Mouse (Mus musculus): Measurements from ENCODE around the gene Tspan18.

Tspan18 gene

DNA sequence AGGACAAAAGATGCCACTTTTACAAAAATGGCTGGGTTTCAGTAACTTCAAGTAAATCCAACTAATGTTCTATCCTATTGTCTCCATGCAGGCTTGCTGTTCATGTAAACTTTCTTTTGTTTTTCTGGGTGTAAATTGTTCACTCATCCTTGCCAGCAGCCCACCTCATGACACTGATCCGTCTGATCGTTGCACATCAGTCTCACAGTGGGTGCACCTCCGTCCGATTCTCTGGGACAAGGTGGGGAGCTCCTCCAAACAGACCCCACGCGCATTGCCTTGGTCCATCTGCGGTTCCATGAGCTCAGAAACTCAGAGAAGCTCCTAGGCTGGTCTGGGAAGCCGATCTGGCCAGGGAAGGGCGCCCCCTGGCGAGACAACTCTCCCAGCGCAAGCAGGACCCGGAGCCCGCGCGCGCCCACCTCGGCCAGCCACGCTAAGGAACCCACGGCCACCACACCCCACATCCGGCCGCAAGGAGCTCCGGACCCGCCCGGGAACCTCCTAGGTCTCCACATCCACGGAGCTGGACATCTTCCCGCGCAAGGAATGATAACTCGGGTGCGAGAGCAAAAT, 976 bp downstream of the Tspan18 start:
- peaks cover 90% of the 10 kb centered on the region for H3K27me3 ChIP-seq (ENCODE audit: insufficient read depth, low read length)
- peak overlapping the region; percentile 84 for H3K4me3 ChIP-seq (replicated peaks; ENCODE audit: low read length)
- peak; percentile 93 for TF ChIP-seq NANOG (IDR thresholded peaks at IDR 0.05; ENCODE audit: borderline replicate concordance, low read length)
- TF ChIP-seq CTCF (conservative IDR thresholded peaks at IDR 0.05; ENCODE audit: low read length): peak; percentile 34
- TF ChIP-seq POU5F1 (IDR thresholded peaks at IDR 0.05; ENCODE audit: borderline replicate concordance, low read length): no peak
- H3K4me1 ChIP-seq (replicated peaks; ENCODE audit: low read depth, low read length): peaks cover 10% of the 10 kb centered on the region; the same call in 1 of the 2 replicates
- no peaks in the 10 kb centered on the region for H3K9me3 ChIP-seq (ENCODE audit: low read length)
- H3K36me3 ChIP-seq (ENCODE audit: insufficient read depth, low read length): no peaks in the 10 kb centered on the region

GRCm38 (mm10) chr2:93332277-93332676, 2.0 kb downstream of the Tspan18 start:
- H3K4me1 ChIP-seq (replicated peaks; ENCODE audit: low read depth, low read length): peaks cover 10% of the 10 kb centered on the region; the same call in 1 of the 2 replicates
- no peak overlapping the region for H3K4me3 ChIP-seq (replicated peaks; ENCODE audit: low read length)
- H3K27me3 ChIP-seq (ENCODE audit: insufficient read depth, low read length): peaks cover 94% of the 10 kb centered on the region
- H3K9me3 ChIP-seq (ENCODE audit: low read length): no peaks in the 10 kb centered on the region
- no peaks in the 10 kb centered on the region for H3K36me3 ChIP-seq (ENCODE audit: insufficient read depth, low read length)
- TF ChIP-seq POU5F1 (IDR thresholded peaks at IDR 0.05; ENCODE audit: borderline replicate concordance, low read length): no peak
- no peak for TF ChIP-seq CTCF (conservative IDR thresholded peaks at IDR 0.05; ENCODE audit: low read length)
- no peak for TF ChIP-seq NANOG (IDR thresholded peaks at IDR 0.05; ENCODE audit: borderline replicate concordance, low read length)

DNA sequence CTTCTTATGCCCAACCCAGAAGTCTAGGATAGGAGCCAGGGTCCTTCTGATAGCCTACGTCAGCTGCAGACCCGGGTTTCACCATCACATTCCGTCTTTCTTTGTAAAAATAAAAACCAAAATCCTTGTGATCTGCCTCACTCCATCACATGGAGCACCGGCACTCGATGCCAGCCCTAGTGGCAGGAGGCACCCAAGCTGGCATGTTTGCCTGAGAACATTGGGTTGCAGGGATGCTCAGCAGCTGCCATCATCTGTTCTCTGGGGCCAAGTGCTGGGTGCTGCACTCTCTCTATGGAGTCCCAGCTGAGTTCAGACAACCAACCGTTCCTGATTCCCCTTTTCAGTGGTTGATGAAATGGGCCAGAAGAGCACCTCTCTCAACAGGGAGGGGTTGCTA, 3.2 kb downstream of the Tspan18 start:
- H3K9me3 ChIP-seq (ENCODE audit: low read length): no peaks in the 10 kb centered on the region
- H3K4me3 ChIP-seq (replicated peaks; ENCODE audit: low read length): no peak overlapping the region
- TF ChIP-seq CTCF (conservative IDR thresholded peaks at IDR 0.05; ENCODE audit: low read length): no peak
- TF ChIP-seq POU5F1 (IDR thresholded peaks at IDR 0.05; ENCODE audit: borderline replicate concordance, low read length): no peak
- TF ChIP-seq NANOG (IDR thresholded peaks at IDR 0.05; ENCODE audit: borderline replicate concordance, low read length): no peak
- H3K36me3 ChIP-seq (ENCODE audit: insufficient read depth, low read length): no peaks in the 10 kb centered on the region
- H3K4me1 ChIP-seq (replicated peaks; ENCODE audit: low read depth, low read length): peaks cover 10% of the 10 kb centered on the region; the same call in 1 of the 2 replicates
- H3K27me3 ChIP-seq (ENCODE audit: insufficient read depth, low read length): peaks cover 89% of the 10 kb centered on the region

GRCm38 (mm10) chr2:93329120-93329519, 5.2 kb downstream of the Tspan18 start:
- no peak overlapping the region for H3K4me3 ChIP-seq (replicated peaks; ENCODE audit: low read length)
- peaks cover 6% of the 10 kb centered on the region; the same call in 1 of the 2 replicates for H3K4me1 ChIP-seq (replicated peaks; ENCODE audit: low read depth, low read length)
- H3K27me3 ChIP-seq (ENCODE audit: insufficient read depth, low read length): peaks cover 79% of the 10 kb centered on the region
- TF ChIP-seq POU5F1 (IDR thresholded peaks at IDR 0.05; ENCODE audit: borderline replicate concordance, low read length) (no peak), CTCF (conservative IDR thresholded peaks at IDR 0.05; ENCODE audit: low read length) (no peak), NANOG (IDR thresholded peaks at IDR 0.05; ENCODE audit: borderline replicate concordance, low read length) (no peak)
- H3K36me3 ChIP-seq (ENCODE audit: insufficient read depth, low read length): no peaks in the 10 kb centered on the region
- H3K9me3 ChIP-seq (ENCODE audit: low read length): no peaks in the 10 kb centered on the region

- peaks cover 6% of the 10 kb centered on the region for H3K9me3 ChIP-seq (ENCODE audit: low read length)
- TF ChIP-seq POU5F1 (IDR thresholded peaks at IDR 0.05; ENCODE audit: borderline replicate concordance, low read length): no peak
- TF ChIP-seq CTCF (conservative IDR thresholded peaks at IDR 0.05; ENCODE audit: low read length): no peak
- TF ChIP-seq NANOG (IDR thresholded peaks at IDR 0.05; ENCODE audit: borderline replicate concordance, low read length): no peak
- peaks cover 2% of the 10 kb centered on the region; the same call in 1 of the 2 replicates for H3K4me1 ChIP-seq (replicated peaks; ENCODE audit: low read depth, low read length)
- H3K27me3 ChIP-seq (ENCODE audit: insufficient read depth, low read length): peaks cover 68% of the 10 kb centered on the region
- H3K36me3 ChIP-seq (ENCODE audit: insufficient read depth, low read length): no peaks in the 10 kb centered on the region
- H3K4me3 ChIP-seq (replicated peaks; ENCODE audit: low read length): no peak overlapping the region
Observed at GRCm38 (mm10) chr2:93327915-93328555, 6.3 kb downstream of the Tspan18 start.

DNA sequence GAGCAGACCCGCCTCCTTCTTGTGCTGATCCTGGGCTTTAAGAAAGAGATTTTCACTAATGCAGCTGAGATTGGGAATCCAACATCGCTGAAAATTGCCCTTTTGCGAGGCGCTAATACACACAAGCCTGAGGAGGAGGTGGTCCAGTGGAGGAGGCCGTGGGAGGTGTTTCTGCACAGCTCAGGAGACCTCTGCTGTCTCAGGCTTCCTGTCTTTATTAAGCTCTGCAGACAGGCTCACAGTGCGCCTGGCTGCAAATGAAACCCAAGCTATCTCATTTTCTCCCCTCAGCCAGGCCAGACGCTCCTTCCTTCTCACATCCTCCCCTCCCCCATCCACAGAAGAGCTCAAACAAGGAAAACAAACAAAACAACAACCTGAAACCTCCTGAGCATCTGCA, 9.6 kb downstream of the Tspan18 start:
- H3K4me1 ChIP-seq (replicated peaks; ENCODE audit: low read depth, low read length): peaks cover 7% of the 10 kb centered on the region
- TF ChIP-seq NANOG (IDR thresholded peaks at IDR 0.05; ENCODE audit: borderline replicate concordance, low read length) (no peak), POU5F1 (IDR thresholded peaks at IDR 0.05; ENCODE audit: borderline replicate concordance, low read length) (no peak), CTCF (conservative IDR thresholded peaks at IDR 0.05; ENCODE audit: low read length) (no peak)
- peaks cover 41% of the 10 kb centered on the region for H3K27me3 ChIP-seq (ENCODE audit: insufficient read depth, low read length)
- no peaks in the 10 kb centered on the region for H3K36me3 ChIP-seq (ENCODE audit: insufficient read depth, low read length)
- H3K9me3 ChIP-seq (ENCODE audit: low read length): peaks cover 9% of the 10 kb centered on the region
- no peak overlapping the region for H3K4me3 ChIP-seq (replicated peaks; ENCODE audit: low read length)

- H3K4me3 ChIP-seq (replicated peaks; ENCODE audit: low read length): no peak overlapping the region
- H3K4me1 ChIP-seq (replicated peaks; ENCODE audit: low read depth, low read length): peaks cover 7% of the 10 kb centered on the region
- H3K9me3 ChIP-seq (ENCODE audit: low read length): peaks cover 9% of the 10 kb centered on the region
- H3K27me3 ChIP-seq (ENCODE audit: insufficient read depth, low read length): peaks cover 25% of the 10 kb centered on the region
- H3K36me3 ChIP-seq (ENCODE audit: insufficient read depth, low read length): no peaks in the 10 kb centered on the region
- no peak for TF ChIP-seq POU5F1 (IDR thresholded peaks at IDR 0.05; ENCODE audit: borderline replicate concordance, low read length)
Observed at GRCm38 (mm10) chr2:93321946-93322345, 12.4 kb downstream of the Tspan18 start.

GRCm38 (mm10) chr2:93320267-93320666, 14.0 kb downstream of the Tspan18 start:
- Histone ChIP-seq H3K4me1 (replicated peaks; ENCODE audit: low read depth, low read length) (peaks cover 7% of the 10 kb centered on the region), H3K36me3 (ENCODE audit: insufficient read depth, low read length) (no peaks in the 10 kb centered on the region), H3K27me3 (ENCODE audit: insufficient read depth, low read length) (peaks cover 20% of the 10 kb centered on the region), H3K4me3 (replicated peaks; ENCODE audit: low read length) (no peak overlapping the region), H3K9me3 (ENCODE audit: low read length) (peaks cover 9% of the 10 kb centered on the region)
- TF ChIP-seq CTCF (conservative IDR thresholded peaks at IDR 0.05; ENCODE audit: low read length): no peak
- TF ChIP-seq POU5F1 (IDR thresholded peaks at IDR 0.05; ENCODE audit: borderline replicate concordance, low read length): no peak
- TF ChIP-seq NANOG (IDR thresholded peaks at IDR 0.05; ENCODE audit: borderline replicate concordance, low read length): no peak
